Mouse (Mus musculus): ENCODE results near the gene Fancc. TPM values are rescaled to one million over a fixed set of nuclear protein-coding genes. Genes with fewer than 3 reads are reported as not detected.

Gene Fancc
- polyA plus RNA-seq, 1 experiment = 14.7 TPM

- 5% methylated on average over 2 of the region's 2 CpGs for WGBS
- peak overlapping the region; percentile 92 for H3K27ac ChIP-seq (ENCODE audit: control insufficient read depth, insufficient read depth, low read length)
- H3K4me3 ChIP-seq (ENCODE audit: control insufficient read depth, insufficient read depth, low read length) = no peak overlapping the region
- H3K36me3 ChIP-seq (ENCODE audit: control insufficient read depth, insufficient read depth, low read length) = peaks cover 43% of the 10 kb centered on the region
- H3K27me3 ChIP-seq (ENCODE audit: control insufficient read depth, insufficient read depth, low read length) = no peaks in the 10 kb centered on the region
- TF ChIP-seq POLR2A (IDR thresholded peaks at IDR 0.05; ENCODE audit: control insufficient read depth, extremely low read depth, insufficient read depth, low read length, poor library complexity) = no peak
- TF ChIP-seq CTCF (IDR thresholded peaks at IDR 0.05; ENCODE audit: borderline replicate concordance, control insufficient read depth, extremely low read depth, insufficient read depth, low read length, poor library complexity) = no peak
- peaks cover 36% of the 10 kb centered on the region for H3K4me1 ChIP-seq (replicated peaks; ENCODE audit: control insufficient read depth, insufficient read depth, low read length)
- no peak for DNase-seq
Observed at GRCm38 (mm10) chr13:63528852-63529251, 31.8 kb upstream of the Fancc start.

- H3K36me3 ChIP-seq (ENCODE audit: control insufficient read depth, insufficient read depth, low read length) = peaks cover 41% of the 10 kb centered on the region
- 0% methylated on average over 5 of the region's 5 CpGs for WGBS
- TF ChIP-seq CTCF (IDR thresholded peaks at IDR 0.05; ENCODE audit: borderline replicate concordance, control insufficient read depth, extremely low read depth, insufficient read depth, low read length, poor library complexity) = 0 out of 2 replicates have a peak, but pooled peaks have one; percentile 35
- TF ChIP-seq POLR2A (IDR thresholded peaks at IDR 0.05; ENCODE audit: control insufficient read depth, extremely low read depth, insufficient read depth, low read length, poor library complexity) = no peak; the same call in 1 of the 2 replicates
- peak overlapping the region; percentile 7; the same call in 1 of the 2 replicates for H3K4me3 ChIP-seq (ENCODE audit: control insufficient read depth, insufficient read depth, low read length)
- H3K27me3 ChIP-seq (ENCODE audit: control insufficient read depth, insufficient read depth, low read length) = no peaks in the 10 kb centered on the region
- peak overlapping the region; percentile 92 for H3K27ac ChIP-seq (ENCODE audit: control insufficient read depth, insufficient read depth, low read length)
- peaks cover 36% of the 10 kb centered on the region for H3K4me1 ChIP-seq (replicated peaks; ENCODE audit: control insufficient read depth, insufficient read depth, low read length)
- DNase-seq = peak; percentile 90
Observed at GRCm38 (mm10) chr13:63528164-63528675, 31.1 kb upstream of the Fancc start.

DNA sequence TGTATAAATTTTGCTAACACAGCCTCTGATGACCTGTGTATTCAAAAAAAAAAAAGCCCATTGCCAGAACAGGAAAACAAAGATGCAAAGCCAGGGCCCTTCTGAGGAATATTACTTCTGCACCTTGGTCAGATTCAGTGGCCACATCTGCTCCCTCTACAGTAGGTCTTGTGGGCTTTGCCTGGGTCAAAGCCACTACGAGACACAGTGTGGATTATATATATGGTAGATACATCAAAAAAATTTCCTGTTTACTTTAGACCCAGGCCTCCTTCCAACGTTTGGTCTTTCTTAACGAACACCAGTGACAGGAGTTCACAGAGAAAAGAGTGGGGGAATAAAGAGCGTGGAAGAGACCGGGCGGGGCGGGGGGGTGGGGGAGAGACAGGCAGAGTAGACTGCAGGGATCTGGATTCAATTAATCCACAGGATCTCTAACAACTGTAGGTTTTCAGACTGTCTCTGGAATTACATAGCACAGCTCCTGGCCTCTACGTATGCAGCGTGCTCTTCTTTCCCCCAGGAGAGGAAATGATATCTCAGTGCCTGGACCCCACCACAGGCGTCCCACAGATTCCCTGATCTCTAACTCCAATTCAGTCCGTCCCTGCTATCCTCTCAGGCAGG lies 28.6 kb upstream of the Fancc start:
- Histone ChIP-seq H3K27ac (ENCODE audit: control insufficient read depth, insufficient read depth, low read length) (no peak overlapping the region), H3K36me3 (ENCODE audit: control insufficient read depth, insufficient read depth, low read length) (peaks cover 36% of the 10 kb centered on the region), H3K4me3 (ENCODE audit: control insufficient read depth, insufficient read depth, low read length) (no peak overlapping the region), H3K4me1 (replicated peaks; ENCODE audit: control insufficient read depth, insufficient read depth, low read length) (peaks cover 36% of the 10 kb centered on the region), H3K27me3 (ENCODE audit: control insufficient read depth, insufficient read depth, low read length) (no peaks in the 10 kb centered on the region)
- WGBS = 84% methylated on average over 11 of the region's 11 CpGs
- DNase-seq = no peak
- TF ChIP-seq CTCF (IDR thresholded peaks at IDR 0.05; ENCODE audit: borderline replicate concordance, control insufficient read depth, extremely low read depth, insufficient read depth, low read length, poor library complexity) (no peak), POLR2A (IDR thresholded peaks at IDR 0.05; ENCODE audit: control insufficient read depth, extremely low read depth, insufficient read depth, low read length, poor library complexity) (no peak)

DNA sequence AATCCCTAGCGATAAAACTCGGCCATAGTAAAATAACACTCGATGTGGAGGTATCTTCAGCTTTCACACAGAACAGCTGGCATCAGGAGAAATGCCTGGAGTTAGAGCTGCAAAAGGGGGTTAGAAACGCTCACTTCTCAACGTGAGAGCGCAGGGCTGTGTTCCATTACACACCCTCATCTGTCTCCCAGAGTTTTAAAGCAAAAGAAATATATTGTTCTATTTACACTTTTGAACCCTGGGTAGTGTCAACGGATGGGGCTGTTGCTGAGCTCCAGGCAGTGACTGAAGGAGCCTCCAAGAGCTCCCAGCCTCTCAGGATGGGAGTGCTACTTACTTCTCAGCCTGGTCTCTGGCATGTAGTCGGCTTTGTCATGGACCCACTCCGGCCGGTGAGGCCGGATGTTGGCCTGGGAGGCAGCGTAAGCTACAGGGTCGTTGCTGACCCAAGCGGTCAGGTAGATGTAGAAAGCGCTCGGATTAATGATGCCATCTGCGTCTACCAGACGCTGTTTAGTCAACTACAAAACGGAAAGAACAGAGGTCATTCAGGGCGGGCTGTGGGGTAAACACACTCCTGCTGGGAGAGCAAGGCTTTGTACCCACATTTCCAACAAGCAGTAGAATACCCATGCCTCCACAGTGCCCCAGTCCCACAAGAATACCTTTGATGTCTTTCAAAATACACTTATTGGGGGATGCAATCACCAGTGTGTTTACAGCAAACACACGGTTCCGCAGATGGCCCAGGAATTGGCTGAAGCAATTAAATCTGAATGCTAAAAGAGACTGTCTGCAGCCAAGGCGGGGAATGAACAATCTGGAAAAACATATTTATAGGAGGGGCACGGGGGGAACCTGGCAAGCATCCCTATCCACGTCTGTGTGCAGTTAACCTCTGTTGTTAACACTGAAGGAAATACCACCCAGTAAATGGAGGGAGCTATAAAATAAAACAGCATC lies 27.8 kb upstream of the Fancc start:
- no peak for TF ChIP-seq POLR2A (IDR thresholded peaks at IDR 0.05; ENCODE audit: control insufficient read depth, extremely low read depth, insufficient read depth, low read length, poor library complexity)
- TF ChIP-seq CTCF (IDR thresholded peaks at IDR 0.05; ENCODE audit: borderline replicate concordance, control insufficient read depth, extremely low read depth, insufficient read depth, low read length, poor library complexity) = no peak
- Histone ChIP-seq H3K36me3 (ENCODE audit: control insufficient read depth, insufficient read depth, low read length) (peaks cover 42% of the 10 kb centered on the region), H3K27ac (ENCODE audit: control insufficient read depth, insufficient read depth, low read length) (no peak overlapping the region), H3K4me1 (replicated peaks; ENCODE audit: control insufficient read depth, insufficient read depth, low read length) (peaks cover 31% of the 10 kb centered on the region), H3K4me3 (ENCODE audit: control insufficient read depth, insufficient read depth, low read length) (no peak overlapping the region), H3K27me3 (ENCODE audit: control insufficient read depth, insufficient read depth, low read length) (no peaks in the 10 kb centered on the region)
- 96% methylated on average over 25 of the region's 25 CpGs for WGBS
- no peak for DNase-seq

- Histone ChIP-seq H3K27ac (ENCODE audit: control insufficient read depth, insufficient read depth, low read length) (no peak overlapping the region), H3K4me1 (replicated peaks; ENCODE audit: control insufficient read depth, insufficient read depth, low read length) (peaks cover 29% of the 10 kb centered on the region), H3K27me3 (ENCODE audit: control insufficient read depth, insufficient read depth, low read length) (no peaks in the 10 kb centered on the region), H3K4me3 (ENCODE audit: control insufficient read depth, insufficient read depth, low read length) (no peak overlapping the region), H3K36me3 (ENCODE audit: control insufficient read depth, insufficient read depth, low read length) (peaks cover 50% of the 10 kb centered on the region)
- TF ChIP-seq POLR2A (IDR thresholded peaks at IDR 0.05; ENCODE audit: control insufficient read depth, extremely low read depth, insufficient read depth, low read length, poor library complexity) (no peak), CTCF (IDR thresholded peaks at IDR 0.05; ENCODE audit: borderline replicate concordance, control insufficient read depth, extremely low read depth, insufficient read depth, low read length, poor library complexity) (no peak)
- WGBS = 98% methylated on average over 2 of the region's 2 CpGs
- no peak for DNase-seq
Observed at GRCm38 (mm10) chr13:63524061-63524460, 27.0 kb upstream of the Fancc start.

DNA sequence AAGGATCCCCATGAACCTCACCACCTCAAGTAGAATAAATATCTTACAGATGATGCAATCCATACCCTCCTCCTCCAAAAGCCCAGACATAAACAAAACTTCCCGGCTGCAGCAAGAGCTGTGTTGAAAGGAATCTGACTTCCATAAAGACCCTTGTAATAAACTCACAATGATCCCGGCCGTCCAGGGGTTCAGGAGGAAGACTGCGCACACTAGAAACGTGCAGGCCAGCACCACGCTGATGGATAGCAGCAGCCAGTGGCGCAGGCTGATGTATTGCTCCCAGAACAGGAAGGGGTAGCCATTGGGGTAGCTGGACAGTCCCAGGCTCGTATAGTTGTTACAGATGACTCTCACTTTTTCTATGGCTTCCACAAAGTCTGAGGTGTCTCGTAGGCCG lies 25.8 kb upstream of the Fancc start:
- no peak overlapping the region for H3K27ac ChIP-seq (ENCODE audit: control insufficient read depth, insufficient read depth, low read length)
- no peak for TF ChIP-seq CTCF (IDR thresholded peaks at IDR 0.05; ENCODE audit: borderline replicate concordance, control insufficient read depth, extremely low read depth, insufficient read depth, low read length, poor library complexity)
- TF ChIP-seq POLR2A (IDR thresholded peaks at IDR 0.05; ENCODE audit: control insufficient read depth, extremely low read depth, insufficient read depth, low read length, poor library complexity) = no peak
- no peak for DNase-seq
- no peaks in the 10 kb centered on the region for H3K27me3 ChIP-seq (ENCODE audit: control insufficient read depth, insufficient read depth, low read length)
- H3K4me3 ChIP-seq (ENCODE audit: control insufficient read depth, insufficient read depth, low read length) = no peak overlapping the region
- peaks cover 60% of the 10 kb centered on the region for H3K36me3 ChIP-seq (ENCODE audit: control insufficient read depth, insufficient read depth, low read length)
- WGBS = 96% methylated on average over 10 of the region's 10 CpGs
- peaks cover 17% of the 10 kb centered on the region for H3K4me1 ChIP-seq (replicated peaks; ENCODE audit: control insufficient read depth, insufficient read depth, low read length)
